Mouse (Mus musculus): ENCODE results near the gene Mrm3.

DNA sequence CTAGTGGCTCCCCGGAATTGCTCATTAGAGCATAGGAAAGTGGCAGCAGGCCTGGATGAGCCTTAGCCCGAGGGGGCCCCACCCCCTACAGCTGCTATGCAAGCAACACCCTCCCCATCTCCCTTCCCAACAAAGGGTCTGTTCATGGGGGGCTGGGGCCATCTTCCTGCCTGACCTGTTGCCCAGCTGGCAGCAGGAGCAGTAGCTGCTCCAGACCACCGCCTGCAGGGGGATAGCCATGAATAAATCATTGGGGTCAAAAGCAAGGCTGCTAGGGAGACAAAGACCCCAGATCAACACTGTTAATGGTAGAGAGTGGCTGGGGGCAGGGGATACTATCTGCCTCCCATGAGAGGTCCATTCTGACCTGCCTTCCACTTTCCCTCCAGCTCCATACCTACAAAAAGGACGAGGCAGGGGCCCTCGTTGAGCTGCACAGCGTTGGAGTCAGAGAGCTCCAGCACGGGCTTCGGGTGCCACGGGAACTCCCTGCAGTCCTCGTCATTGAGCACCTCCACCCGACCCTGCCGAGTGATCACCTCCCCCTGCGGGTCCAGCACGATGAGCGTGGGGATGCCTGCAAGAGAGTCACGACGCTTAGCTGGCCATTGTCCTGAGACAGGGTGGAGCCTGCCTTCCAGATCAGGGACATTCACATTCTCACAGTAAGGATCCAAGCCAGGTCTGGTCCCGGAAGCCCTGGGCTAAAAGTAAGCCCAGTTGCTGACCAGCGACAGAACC, 19.3 kb downstream of the Mrm3 start:
- TF ChIP-seq POLR2A (IDR thresholded peaks at IDR 0.05; ENCODE audit: low read depth, low read length) (no peak), CTCF (IDR thresholded peaks at IDR 0.05; ENCODE audit: extremely low read depth, insufficient read depth, insufficient read length, insufficient replicate concordance) (no peak)

Measured in spleen, adult 2 months (tissue).